Mouse (Mus musculus): ENCODE results near the gene Chst15.

The Chst15 gene

DNA sequence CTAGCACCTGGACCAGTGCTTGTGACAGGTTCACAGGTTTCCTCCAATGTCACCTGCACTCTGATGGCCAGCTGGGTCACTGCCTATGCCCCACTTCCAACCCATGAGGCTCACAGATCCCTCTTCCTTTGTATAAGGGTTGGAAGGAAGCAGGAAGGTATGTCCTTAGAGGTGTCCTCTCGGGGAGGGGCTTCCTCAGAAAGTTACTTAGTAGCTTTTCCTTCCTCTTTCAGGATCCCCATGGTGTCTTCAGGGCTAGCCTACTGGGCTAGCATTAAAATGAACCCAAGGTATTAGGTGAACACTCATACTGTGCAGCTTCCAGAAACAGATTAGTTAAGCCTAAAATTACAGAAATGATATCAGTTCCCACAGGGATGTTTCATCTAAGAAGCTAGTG is 16.1 kb upstream of the Chst15 start:
- no peak for DNase-seq

DNA sequence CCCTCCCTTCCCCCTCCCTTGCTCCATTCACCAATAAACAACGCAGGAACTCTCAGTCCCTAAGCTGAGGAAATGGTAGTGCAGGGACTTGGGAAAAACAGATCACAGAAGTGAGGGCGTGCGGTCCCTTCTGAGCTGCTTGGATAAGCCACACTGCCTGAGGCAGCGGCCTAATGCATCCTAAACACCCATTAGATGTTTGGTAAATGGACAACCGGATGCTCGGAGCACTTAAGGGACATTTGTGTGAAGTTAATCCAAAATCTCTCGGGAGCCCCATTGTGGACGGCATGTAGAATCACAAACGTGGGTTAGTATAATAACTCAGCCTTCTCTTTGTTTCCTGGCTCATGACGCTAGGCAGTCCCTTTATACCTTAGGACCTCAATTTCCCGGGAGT is 15.1 kb upstream of the Chst15 start:
- no peak for DNase-seq

DNA sequence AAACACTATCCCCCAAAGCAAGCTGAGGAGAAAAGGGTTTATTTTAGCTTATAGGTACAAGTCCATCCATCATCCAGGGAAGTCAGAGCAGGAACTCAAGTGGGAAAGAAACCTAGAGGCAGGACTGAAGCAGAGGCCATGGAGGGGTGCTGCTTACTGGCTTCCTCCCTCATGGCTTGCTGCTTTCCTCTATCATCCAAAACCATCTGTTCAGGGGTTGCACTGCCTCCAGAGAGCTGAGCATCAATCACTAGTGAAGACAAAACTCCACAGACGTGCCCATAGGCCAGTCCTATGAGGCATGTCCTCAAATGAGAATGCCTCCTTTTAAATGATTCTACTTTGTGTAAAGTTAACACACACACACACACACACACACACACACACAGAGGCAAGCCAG is 13.2 kb upstream of the Chst15 start:
- no peak for DNase-seq

DNA sequence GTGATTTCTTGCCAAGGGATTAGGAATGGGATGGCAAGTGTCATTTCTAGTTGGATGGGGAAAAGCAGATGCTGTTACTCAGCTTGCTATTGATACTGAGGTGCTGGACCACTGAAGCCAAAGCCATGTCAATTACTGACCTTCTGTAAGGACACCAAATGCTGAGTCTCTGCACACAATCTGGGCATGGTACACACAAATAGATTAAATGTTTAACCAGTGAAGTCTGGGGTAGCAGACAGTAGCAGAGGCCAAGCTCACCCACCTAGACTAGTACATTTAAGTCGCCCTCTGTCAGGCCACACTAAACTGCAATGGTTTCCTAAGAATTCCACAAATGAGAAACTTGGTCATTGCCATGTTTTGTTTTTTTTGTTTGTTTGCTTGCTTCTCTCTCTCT is 11.6 kb upstream of the Chst15 start:
- no peak for DNase-seq

DNA sequence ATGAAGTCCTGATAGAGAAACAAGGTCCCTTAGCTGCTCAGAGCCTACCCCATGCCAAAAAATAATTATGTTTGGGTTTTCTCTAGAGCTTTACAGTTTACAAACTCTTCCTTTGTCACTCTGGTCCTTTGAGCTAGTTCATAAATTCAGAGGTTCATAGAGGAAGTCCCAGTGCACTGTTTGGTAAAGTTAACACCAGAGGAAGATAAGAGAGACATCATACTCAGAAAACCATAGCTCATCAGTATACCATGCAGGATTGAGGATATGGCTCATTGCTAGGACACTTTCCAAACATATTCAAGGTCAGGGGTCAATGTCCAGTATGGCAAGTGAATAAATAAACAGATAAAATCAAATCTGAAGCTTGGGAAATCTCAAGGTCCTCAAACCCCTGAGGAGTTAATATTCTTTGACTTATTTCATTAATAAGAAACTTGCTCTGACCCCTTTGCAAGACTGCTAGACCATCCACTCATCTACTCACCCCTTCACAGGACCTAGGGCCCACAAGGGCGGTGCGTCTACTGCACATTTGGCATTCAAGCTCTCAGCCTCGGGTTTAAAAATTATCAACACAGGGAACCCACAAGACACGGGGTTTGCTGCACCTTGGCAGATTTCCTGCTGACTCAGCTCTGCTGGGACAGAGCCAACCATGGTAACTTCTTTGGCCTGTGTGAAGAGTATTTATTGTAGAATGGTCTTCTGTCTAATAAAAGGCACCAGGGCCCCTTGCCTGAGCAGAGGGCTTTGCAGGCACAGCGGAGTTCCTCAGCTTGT is 8.7 kb upstream of the Chst15 start:
- peak; percentile 72 for DNase-seq

DNA sequence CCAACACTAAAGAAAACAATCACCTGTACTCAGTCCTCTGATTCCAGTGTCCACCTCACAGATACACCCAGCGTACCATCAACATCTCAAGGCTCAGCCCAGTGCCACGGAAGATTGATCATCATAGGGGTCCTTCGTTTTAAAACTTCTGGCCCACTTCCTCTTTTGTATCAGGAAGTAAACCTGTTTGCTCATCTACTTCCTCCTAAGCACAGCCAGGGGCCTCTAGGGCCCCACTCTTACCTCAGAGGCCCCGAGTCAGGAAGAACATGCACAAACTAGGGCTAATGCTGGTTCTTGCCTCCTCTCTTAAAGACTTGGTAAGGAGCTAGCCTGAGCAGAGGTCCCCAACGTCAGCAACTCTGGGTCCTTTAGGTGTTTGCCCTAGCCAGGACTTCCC is 6.4 kb upstream of the Chst15 start:
- no peak for DNase-seq

DNA sequence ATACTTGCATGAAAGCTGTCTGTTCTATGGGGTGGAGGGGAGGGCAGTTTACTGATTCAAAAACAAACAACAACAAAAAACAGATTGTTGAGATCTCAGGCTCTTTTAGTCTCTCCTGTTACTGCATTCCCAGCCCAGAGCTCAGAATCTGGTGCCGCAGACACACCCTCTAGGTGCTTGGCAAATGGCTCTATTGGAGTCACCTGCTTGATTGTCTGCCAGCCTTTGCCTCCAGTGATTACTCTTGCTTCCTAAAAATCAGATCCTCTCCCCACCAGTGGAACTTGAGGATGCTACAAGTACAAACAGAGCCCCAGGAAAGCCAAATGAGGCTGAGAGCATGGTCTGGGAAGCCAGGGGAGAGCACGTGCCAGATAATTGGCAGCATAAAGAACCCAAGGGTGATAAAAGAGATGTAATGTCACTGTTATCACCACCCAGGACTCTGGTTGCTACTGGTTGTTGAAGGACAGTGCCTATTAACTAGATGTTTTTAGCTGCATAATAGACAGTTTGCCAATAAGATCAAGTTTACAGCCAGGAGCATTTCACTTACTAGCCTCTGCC is 4.4 kb upstream of the Chst15 start:
- DNase-seq = no peak

DNA sequence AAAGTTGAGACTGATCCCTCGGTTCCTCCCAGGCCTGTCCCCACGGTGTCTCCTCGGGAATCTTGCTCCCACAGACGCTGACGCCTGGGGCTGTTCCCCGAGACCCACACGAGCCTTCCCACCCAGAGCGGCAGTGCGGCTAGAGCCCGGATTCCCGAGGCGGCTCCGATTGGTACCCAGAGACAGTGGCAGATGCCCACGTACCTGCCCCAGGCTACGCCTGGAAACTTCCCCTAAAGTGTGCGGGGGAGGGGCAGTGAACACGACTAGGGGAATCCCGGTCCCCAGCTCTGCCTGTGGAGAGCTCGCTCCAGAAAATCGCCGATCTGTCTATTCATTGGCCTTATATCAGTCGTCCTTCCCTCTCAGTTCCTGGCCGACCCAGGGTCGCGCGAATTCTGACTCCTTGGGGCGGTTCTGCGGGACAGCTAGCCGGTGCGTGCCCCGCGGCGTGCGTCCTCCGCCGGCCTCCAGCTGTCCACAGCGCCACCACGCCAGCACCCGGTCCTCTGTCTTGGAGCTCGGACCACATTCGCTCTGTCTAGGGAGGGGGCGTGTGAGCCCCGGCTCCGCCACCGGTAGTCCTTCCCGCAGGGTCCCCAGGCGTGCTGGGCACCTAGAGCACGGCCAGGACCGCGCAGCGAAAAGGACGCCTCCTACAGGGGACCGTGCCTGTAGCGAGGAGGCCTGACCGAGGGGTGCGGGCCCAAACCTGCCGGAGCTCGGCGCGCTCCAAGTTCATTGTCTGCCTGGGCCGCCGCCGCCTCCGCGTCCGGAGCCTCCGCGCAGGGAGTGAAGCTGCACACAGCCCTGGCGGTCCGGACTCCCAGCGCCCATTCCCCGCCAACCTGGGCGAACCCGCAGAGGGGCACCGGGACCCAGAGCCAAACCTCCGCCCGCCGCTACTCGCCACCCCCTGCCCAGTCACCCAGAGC is 660 bp downstream of the Chst15 start:
- peak; percentile 64 for DNase-seq

DNA sequence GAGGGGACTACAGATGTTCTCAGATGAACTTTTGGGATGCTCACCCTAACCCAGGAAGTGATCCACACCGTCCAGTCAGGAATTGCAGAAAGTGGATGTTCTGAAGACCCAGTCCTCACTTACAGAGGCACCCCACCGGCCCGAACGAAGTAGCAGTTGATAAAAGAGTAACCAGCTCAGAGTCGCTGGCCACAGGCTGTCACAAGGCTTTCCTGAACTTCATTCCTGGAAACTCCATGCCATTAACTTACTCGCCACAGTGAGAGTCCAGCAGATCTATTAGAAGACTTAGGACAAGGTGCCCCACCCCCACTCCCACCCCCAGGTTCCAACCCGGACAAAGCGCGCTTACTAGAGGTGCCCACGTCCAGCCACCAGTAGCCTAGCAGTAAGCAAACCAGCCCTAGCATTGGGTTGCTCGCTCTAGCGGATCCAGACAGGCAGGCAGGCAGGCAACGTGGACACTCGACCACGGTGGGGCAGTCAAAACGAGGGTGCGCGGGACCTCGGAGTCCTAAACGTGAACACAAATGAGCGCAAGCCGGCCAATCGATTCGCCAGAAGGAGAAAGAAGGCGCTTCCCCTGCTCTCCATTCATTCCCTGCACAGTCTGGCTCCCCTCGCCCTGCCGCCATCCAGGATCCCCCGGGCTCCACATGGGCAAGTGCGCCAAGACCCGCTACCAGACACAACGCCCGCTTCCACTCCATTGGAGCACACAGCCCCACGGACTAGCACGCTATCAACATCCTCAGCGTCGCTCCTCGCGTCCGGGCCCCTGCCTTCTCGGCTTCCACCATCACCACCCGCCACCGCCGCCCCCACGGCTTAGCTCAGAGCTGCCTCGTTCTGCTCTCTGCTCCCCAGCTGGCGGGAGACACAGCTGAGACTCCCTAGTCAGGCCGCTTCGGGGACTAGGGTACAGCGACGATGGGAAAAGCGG is 1.6 kb downstream of the Chst15 start:
- DNase-seq = peak; percentile 79

DNA sequence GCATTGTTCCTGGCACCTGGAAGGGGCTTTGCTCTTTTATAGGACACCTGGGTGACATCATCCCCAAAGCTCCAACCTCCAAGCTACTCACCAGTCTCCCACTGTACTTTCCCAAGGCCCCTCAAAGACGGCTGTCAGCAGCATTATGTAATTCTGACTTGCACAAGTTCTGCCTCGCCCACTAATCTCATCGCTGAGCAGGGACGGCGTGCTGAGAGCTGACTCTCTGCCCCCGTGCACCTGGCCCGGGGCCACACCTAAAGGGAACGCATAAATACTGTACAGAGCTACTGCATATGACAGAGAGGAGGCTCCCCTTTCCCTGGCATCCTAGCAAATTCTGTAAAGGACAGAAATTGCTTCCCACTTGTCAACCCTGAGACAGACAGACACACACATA is 4.6 kb downstream of the Chst15 start:
- DNase-seq = peak; percentile 64

DNA sequence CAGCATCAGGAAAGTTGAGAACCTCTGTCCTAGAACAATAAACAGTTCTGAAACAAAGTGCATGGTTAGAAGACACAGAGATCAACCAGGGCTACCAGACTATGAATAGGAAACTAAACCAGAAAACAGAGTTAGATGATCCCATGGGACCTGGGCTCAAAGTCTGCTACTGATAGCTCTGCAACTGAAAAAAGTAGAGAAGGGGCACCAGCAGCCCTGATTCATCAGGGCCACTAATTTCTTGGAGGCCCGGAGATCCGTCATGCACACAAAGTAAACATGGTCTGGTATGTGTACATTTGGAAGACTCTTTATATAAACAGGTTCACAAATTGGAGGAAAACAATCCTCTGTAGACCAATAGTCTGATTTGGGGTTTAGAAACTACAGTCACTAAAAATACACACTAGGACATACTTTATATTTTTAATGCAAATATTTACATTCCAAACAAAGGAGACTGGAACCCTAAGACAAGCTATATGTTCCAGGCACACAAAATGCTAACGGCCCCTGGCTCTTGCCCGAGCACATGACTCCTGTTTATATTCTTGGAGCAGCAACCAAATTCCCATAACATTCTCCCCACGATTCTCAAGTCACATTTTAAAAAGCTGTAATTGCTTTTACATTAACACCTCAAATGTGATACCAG is 8.4 kb downstream of the Chst15 start:
- DNase-seq = no peak

DNA sequence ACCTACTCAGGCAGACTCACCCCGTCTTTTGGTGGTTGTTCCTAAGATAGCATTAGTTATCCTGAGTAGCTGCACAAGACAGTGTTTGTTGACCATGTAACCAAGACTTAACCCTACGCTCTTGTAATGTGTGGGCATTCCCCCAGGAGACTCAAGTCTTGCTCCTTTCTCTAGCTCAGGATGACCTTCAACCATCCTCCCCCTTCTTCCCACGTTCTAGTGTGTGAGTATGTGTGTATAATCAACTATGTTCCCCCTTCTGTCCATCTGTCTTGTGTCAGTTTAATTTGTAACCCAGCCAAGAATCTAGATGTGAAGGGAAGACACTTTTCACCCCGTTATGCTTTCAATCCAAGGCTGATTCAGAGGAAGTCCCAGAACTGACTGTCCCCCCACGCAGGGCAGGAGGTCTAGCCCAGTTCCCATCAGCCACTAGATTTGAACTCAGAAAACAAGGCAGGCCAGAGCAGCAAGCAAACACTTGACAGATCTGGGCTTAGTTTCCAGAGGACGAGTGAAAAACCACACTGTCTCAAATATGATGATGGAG is 9.2 kb downstream of the Chst15 start:
- DNase-seq = no peak

DNA sequence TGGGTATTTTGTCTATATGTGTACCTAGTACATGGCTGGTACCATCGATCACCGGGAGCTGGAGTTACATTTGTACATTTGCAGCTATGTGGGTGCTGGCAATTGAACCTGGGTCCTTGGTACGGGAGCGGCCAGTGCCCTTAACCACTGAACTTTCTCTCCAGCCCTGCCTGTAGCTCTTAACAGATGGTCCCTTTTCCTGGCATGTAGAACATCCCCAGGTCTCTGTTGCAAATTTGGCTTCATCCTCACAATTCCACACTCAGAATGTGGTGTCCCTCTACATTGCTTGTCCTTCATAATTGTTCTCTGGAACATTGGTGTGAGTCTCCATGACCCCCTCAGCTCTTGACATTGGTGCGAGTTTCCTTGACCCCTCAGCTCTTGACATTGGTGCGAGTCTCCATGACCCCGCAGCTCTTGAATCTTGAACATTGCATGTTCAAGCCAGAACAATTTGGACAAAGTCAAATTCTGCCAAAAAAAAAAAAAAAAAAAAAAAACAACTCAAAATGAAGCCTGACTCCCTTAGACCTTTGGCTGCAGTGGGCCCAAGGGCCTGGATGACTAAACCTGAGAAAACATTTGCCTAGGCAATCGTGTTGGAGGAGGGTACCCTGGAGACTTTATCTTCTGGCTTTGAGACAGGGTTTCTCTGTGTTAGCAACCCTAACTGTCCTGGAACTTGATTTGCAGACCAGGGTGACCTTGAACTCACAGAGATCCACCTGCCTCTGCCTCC is 10.2 kb downstream of the Chst15 start:
- no peak for DNase-seq

DNA sequence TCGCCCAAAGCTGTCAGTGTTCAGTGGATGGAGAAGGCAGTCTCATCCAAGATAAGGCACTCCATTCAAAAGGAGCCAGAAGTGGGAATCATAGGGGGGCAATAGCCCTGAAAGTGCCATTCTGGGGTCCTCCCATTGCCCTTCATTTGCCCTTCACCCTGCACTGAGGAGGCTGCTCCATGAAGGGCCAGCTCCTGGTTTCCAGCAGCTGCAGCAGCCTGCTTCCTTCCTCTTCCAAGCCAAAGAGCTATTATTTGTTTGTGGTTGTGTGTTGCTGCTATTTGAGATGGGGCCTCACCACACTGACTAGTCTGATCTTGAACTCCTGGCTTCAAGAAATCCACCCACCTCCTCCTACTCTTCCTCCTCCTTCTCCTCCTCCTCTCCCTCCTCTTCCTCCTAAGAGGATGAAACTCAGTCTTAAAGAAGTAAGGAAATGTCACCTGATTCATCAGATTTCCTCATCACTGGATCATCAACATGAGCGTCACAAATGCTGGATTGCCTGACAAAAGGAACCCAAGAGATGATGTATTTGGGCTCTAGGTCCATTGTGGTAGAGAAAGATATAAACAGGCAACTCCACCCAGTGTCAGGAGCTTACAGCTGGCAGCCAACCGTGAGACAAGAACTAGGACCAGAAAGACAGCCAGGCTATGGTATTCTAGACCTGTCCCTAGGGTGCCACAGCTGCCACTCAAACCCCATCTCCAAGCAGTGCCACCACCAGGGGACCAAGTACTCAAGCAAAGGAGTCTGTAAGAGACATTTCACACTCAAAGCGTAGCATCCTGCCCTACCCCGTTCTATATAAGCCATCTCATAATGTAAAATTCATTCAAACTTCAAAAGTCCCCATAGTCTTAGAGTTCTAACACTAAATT is 11.3 kb downstream of the Chst15 start:
- no peak for DNase-seq

DNA sequence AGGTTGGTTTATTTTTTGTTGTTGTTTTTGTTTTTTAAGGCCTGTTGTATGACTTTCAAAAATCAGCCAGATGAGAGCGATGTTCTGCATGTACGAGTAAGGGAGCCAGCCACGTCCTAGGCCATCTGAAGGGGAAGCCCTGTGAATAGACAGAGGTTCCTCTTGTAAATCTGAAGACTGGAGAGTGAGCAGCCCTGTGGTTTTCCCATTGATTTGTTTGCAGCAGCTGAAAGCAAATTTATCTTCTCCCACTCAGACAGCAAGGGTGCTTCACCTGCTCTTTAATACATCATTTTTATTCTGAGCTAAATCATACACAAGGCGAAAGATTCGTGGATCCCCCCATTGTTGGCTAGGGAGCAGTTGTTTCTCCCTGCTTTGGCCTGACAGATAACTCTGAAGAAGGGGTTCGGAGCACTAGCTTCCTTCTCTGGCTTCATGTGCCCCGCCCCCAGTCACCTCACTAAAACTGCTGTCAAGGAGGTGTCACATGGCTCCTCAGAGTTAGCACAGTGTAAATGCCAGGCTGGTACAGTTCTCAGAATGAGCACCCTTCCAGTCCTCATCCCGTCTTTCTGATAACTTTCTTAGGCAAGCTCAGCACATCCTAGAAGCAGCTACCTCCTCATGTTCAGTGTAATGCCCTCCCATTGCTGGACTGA is 12.5 kb downstream of the Chst15 start:
- no peak for DNase-seq

DNA sequence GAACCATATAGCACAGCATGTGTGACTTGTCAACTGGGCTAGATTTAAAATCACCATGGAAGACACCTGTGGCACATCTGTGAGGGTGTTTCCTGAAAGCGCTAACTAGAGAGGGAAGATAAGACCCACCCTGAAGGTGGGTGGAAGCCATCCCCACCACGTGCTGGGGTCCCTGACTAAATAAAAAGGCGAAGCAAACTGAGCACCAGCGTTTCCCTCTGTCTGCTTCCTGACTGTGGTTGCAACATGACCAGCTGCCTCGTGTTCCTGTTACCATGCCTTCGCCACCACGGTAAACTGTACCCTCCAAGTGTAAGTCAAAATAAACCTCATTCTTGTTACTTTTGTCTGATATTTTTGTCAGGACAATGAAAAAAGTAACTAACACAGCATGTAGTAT is 13.0 kb downstream of the Chst15 start:
- no peak for DNase-seq

DNA sequence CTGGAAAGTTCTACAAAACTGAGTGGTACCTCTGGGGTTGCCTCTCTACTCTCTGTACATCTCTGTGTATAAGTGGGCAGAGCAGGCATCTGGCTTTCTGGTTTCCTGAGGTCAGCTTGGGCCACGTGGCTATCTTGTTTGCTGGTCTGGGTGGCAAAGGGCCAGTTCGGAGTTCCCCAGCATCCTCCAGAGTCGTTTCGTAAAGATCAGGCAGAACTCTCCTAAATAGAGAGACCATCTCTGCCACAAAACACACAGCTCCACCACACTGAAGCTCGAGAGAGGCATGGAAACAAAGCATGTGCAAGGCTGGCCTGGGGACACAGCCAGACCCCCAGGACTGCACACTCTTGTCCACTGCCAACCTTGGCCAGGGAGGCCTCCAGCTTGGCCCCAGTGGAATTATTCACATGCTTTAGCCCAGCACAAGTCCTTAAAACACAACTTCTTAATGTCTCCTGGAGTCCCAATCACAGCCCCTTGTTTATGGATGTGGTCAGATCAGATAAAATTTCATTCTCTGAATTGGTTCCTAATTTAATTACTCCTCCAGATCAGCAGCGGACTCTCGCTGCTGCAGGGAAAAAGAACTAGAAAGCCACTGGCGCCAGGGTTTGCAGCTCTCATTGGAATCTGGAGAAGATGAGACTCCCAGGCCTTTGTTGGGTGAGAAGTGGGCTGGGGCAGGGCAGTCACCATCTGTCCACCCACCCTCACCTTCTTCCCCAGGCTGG is 14.4 kb downstream of the Chst15 start:
- DNase-seq = no peak

DNA sequence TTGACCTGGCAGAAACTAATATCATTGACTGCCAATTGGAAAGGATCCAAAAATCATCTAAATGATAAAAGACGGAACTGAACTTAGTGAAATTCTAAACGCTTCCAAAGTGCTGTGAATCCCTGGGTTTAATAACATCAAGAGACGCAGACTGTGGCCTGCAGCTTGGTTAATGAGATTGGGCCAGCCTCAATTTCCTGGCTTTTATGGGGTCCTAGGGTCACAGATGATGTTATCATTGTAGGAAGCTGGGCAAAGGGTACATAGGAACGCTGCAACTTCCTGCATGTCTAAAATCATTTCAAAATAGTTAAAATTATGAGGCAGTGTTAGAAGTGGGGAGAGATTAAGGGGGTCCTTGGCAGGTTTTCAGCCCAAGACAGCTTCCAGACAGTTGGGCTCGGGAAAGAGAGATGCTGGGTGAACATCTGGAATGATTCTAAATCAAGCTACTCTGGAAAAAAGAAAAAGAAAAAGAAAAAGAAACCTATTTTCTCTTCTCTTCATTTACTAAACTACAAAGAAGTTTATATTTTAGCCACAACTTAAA is 17.3 kb downstream of the Chst15 start:
- no peak for DNase-seq
